Mouse (Mus musculus): ENCODE measurements around the gene Notch1.

- TF ChIP-seq ZC3H11A (IDR thresholded peaks at IDR 0.05; ENCODE audit: low read depth, low read length) (no peak), TAL1 (IDR thresholded peaks at IDR 0.05; ENCODE audit: low read length) (no peak), POLR2A (IDR thresholded peaks at IDR 0.05; ENCODE audit: control insufficient read depth in 1 of 2, insufficient read depth in 1 of 2, low read depth in 1 of 2, low read length in 2 of 2, poor library complexity in 1 of 2) (no peak), CTCF (IDR thresholded peaks at IDR 0.05 in 2 of 3, conservative IDR thresholded peaks at IDR 0.05 in 1 of 3; ENCODE audit: control insufficient read depth in 1 of 3, insufficient read depth in 1 of 3, low read depth in 2 of 3, low read length in 3 of 3, poor library complexity in 1 of 3, severe bottlenecking in 1 of 3) (no peak), ZKSCAN1 (IDR thresholded peaks at IDR 0.05; ENCODE audit: low read depth, low read length) (no peak), SIN3A (IDR thresholded peaks at IDR 0.05; ENCODE audit: low read length) (no peak)
Measured at GRCm38 (mm10) chr2:26540721-26541120, 24.3 kb upstream of the Notch1 start.

Measured in MEL (cell line).